Mouse (Mus musculus) midbrain, embryonic 13.5 days (tissue): ENCODE measurements at regions not wholly inside any gene's neighbourhood (a gene's known extent, or its start where the extent isn't known, plus 50 kb on each side); places are given as distances from the start of the nearest gene placed in this dataset.
"Not testable (repeated sequence)": the region's sequence is repeated elsewhere in the genome, so short reads cannot be mapped to it uniquely, and the experiment has no call there.

Source experiments
- ATAC-seq: fragments of 200-750 bp; cut with Nextera tagmentation; 2 replicates; pipeline ENCODE4 v1.8.0; 2017; ENCODE audit warnings: mild to moderate bottlenecking, moderate TSS enrichment, moderate library complexity
- H3K27ac ChIP-seq: fragments of 300-500 bp; sonication (generic); 2 replicates; pipeline ENCODE4 v1.5.1; 2015; ENCODE audit warnings: inconsistent platforms, mild to moderate bottlenecking, moderate library complexity
- H3K27me3 ChIP-seq: fragments of 300-500 bp; sonication (generic); 2 replicates; pipeline ENCODE4 v1.6.1; 2015; ENCODE audit warnings: mild to moderate bottlenecking, inconsistent platforms
- H3K36me3 ChIP-seq: fragments of 300-500 bp; sonication (generic); 2 replicates; pipeline ENCODE4 v1.6.1; 2015; ENCODE audit warnings: mild to moderate bottlenecking, inconsistent platforms
- H3K4me1 ChIP-seq: fragments of 300-500 bp; sonication (generic); replicated peaks from 2 replicates; pipeline ENCODE4 v1.6.1; 2015; ENCODE audit warnings: inconsistent platforms
- H3K4me2 ChIP-seq: fragments of 300-500 bp; sonication (generic); replicated peaks from 2 replicates; pipeline ENCODE4 v1.6.1; 2015; ENCODE audit warnings: moderate library complexity, mild to moderate bottlenecking, inconsistent platforms
- H3K4me3 ChIP-seq: fragments of 300-500 bp; sonication (generic); replicated peaks from 2 replicates; pipeline ENCODE4 v1.5.1; 2015; ENCODE audit warnings: mild to moderate bottlenecking, inconsistent platforms
- H3K9ac ChIP-seq: fragments of 300-500 bp; sonication (generic); replicated peaks from 2 replicates; pipeline ENCODE4 v1.6.1; 2015; ENCODE audit warnings: mild to moderate bottlenecking, inconsistent platforms
- H3K9me3 ChIP-seq: fragments of 300-500 bp; sonication (generic); 2 replicates; pipeline ENCODE4 v1.6.1; 2016; ENCODE audit warnings: mild to moderate bottlenecking, inconsistent platforms
- WGBS: fragments of 180-500 bp; shearing (Covaris S2); methylation state at CpG from one replicate; pipeline ENCODE4 v1.1.7; 2015; 5-methylcytosine and 5-hydroxymethylcytosine counted together

DNA sequence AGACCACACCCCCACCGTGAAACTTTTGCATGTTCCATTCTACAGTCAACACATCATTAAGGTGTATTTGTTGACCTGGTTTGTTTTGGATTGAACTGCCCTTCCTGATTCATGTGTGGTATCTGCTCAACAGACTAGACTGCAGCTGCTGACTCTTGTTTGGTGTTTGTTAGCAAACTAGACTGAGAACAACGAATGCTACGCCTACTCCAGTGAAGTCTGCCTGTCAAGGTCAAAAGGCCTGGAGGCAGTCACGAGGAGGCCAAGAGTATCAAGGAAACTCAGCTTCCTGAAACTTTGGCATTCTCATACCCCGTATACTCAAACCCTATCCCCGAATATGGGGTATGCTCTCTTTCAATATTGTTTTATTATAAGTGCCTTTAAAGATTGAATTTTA, 194.2 kb upstream of the Spin1 start:
- not testable (repeated sequence) for H3K27ac ChIP-seq, H3K4me3 ChIP-seq, H3K4me2 ChIP-seq, H3K9me3 ChIP-seq, ATAC-seq, H3K27me3 ChIP-seq, H3K4me1 ChIP-seq, H3K9ac ChIP-seq, H3K36me3 ChIP-seq
- WGBS = 93% methylated on average over 6 of the region's 6 CpGs

DNA sequence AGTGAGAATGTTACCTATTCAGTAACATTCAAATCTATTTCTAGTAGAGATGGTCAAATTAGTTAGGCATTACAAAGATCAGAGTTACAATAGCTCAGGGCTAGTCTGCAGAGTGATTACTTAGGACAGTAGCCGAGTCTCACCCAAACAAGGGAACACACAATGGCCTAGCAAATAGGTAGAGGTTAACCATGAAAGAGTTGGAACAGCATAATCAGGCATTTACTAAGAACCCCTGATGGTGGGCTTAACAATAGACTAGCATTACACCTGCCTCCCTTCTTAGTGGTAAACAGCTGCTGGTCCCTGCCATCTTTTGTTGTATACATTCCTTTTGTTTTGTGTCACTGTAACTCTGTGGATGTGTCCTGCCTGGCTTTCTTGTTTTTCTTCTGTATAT, 193.8 kb upstream of the Spin1 start:
- Histone ChIP-seq H3K4me2 (no peak overlapping the region), H3K4me1 (no peaks in the 10 kb centered on the region), H3K27ac (no peak overlapping the region), H3K27me3 (no peaks in the 10 kb centered on the region), H3K9ac (no peak overlapping the region), H3K36me3 (no peaks in the 10 kb centered on the region), H3K9me3 (no peaks in the 10 kb centered on the region), H3K4me3 (no peak overlapping the region)
- WGBS = 86% methylated on average over 1 of the region's 1 CpGs
- no peak for ATAC-seq

DNA sequence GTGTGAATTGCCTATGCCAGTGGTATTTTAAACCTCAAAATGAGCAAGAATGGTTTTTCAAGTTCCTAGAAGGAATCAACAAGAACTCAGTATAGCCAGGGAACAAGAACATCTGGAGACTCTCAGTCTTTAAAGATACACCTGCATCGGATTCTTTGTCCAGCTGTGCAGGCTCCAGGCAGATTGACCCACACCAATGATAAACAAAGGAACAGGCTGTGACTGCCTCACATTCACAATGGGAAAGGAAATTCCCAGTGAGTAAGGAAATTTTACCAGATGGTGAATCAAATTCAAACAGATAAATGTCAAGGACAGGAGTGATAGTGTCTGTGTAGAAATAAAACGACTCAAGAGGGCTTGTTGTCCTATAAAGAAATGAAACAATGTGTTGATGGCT, 187.9 kb upstream of the Spin1 start:
- H3K27me3 ChIP-seq, H3K4me3 ChIP-seq, H3K36me3 ChIP-seq, H3K27ac ChIP-seq, ATAC-seq, H3K9me3 ChIP-seq, H3K4me2 ChIP-seq, H3K4me1 ChIP-seq, H3K9ac ChIP-seq: not testable (repeated sequence)
- 67% methylated on average over 2 of the region's 2 CpGs for WGBS

DNA sequence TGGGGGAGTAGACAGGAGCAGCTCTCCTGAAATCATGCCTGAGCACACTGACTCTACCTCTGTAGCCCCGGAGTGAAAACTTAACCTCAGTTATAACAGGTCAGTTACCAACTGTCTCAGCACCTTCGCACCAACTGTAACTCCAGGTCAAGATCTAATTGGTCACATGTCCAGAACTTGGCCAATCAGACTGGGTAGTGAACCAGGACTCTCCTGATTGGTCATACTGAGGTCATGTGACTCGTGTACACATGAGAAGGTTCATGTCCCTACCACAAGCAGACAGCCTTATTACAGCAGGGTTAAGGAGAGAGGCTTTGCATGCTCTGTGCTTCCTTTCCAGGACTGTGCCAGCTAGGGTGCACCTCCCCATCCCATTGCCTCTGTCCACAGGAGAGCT, 166.7 kb upstream of the Spin1 start:
- not testable (repeated sequence) for H3K9ac ChIP-seq, H3K4me2 ChIP-seq, H3K27me3 ChIP-seq, H3K27ac ChIP-seq, H3K9me3 ChIP-seq, H3K4me1 ChIP-seq, H3K4me3 ChIP-seq, ATAC-seq, H3K36me3 ChIP-seq
- 86% methylated on average over 3 of the region's 3 CpGs for WGBS

DNA sequence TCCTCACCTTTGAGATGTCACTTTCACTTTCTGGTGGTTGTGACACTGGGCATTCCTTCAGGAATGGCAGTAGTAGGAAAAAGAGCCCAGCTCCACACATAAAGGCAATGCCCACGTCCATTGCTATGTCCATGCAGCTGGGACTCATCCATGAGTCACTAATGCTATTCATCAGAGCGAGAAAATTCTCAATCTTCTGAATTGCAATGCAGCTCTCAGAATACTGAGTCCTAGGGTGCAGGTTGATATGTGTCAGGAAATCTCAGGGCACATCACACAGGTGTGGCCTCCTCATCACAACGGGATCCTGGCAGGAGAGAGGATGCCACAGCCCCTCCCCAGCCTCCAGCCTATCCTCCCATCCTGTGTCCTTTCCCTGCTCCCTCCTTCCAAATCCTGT, 158.1 kb upstream of the Spin1 start:
- 65% methylated on average over 3 of the region's 3 CpGs for WGBS
- no peaks in the 10 kb centered on the region for H3K4me1 ChIP-seq

DNA sequence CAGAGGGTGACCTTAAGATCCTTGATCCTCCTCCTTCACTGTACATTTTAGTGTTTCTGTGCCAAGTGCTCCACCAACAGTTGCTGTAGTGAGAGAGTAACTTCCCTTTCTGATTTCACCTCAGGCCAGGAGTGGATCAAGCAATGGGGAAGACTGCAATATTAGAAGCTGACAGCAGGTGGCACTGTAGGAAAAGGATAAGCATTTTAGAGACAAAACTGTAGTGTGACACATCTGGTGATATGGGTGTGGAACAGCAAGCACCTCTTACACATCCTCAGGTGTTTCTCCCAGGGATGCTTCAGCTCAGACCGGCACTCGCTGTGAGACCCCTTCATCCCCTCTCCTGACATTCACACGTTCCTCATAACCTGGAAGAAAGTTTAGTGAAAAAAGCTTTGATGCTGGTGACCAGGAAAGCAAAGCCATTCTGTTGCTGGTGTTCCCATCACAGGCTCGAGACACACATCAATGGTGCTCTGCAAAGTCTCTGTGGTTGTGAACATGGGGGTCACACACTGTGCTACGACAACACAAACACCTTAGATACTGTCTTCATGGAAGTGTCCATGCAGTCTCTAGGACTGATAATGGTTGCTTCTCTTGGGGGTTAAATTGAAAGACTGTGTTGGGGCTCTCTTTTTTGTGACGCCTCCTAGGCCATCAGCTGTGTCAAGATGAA, 151.0 kb upstream of the Spin1 start:
- Histone ChIP-seq H3K27ac (no peak overlapping the region), H3K9ac (no peak overlapping the region), H3K4me3 (no peak overlapping the region), H3K4me1 (no peaks in the 10 kb centered on the region), H3K9me3 (no peaks in the 10 kb centered on the region), H3K36me3 (no peaks in the 10 kb centered on the region), H3K4me2 (no peak overlapping the region), H3K27me3 (no peaks in the 10 kb centered on the region)
- WGBS = 42% methylated on average over 6 of the region's 6 CpGs
- peak; percentile 63 for ATAC-seq

More for the DNA sequence above, 158.1 kb upstream of the Spin1 start:
- Histone ChIP-seq H3K9ac (no peak overlapping the region), H3K27ac (no peak overlapping the region), H3K4me3 (no peak overlapping the region), H3K27me3 (no peaks in the 10 kb centered on the region), H3K4me2 (no peak overlapping the region), H3K9me3 (no peaks in the 10 kb centered on the region), H3K36me3 (no peaks in the 10 kb centered on the region)
- no peak for ATAC-seq

DNA sequence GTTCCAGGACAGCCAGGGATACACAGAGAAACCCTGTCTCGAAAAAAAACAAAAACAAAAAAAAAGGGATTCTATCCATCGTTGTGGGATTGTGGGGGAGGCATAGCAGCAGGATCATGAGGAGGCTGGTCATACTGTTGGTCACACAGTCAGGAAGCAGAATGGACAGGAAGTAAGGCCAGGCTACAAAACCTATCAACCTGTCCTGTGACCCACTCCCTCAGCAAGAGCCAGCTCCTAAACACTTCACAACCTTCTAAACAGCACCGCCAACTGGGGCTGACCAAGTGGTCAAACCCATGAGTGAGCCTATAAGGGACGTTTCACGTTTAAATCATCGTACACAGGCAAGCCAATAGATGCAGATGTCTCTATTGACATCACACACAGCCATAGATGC, 146.0 kb upstream of the Spin1 start:
- Histone ChIP-seq H3K27ac (no peak overlapping the region), H3K4me2 (no peak overlapping the region), H3K27me3 (no peaks in the 10 kb centered on the region), H3K4me1 (no peaks in the 10 kb centered on the region), H3K9me3 (no peaks in the 10 kb centered on the region), H3K4me3 (no peak overlapping the region), H3K9ac (no peak overlapping the region), H3K36me3 (no peaks in the 10 kb centered on the region)
- 94% methylated on average over 6 of the region's 6 CpGs for WGBS
- no peak for ATAC-seq

DNA sequence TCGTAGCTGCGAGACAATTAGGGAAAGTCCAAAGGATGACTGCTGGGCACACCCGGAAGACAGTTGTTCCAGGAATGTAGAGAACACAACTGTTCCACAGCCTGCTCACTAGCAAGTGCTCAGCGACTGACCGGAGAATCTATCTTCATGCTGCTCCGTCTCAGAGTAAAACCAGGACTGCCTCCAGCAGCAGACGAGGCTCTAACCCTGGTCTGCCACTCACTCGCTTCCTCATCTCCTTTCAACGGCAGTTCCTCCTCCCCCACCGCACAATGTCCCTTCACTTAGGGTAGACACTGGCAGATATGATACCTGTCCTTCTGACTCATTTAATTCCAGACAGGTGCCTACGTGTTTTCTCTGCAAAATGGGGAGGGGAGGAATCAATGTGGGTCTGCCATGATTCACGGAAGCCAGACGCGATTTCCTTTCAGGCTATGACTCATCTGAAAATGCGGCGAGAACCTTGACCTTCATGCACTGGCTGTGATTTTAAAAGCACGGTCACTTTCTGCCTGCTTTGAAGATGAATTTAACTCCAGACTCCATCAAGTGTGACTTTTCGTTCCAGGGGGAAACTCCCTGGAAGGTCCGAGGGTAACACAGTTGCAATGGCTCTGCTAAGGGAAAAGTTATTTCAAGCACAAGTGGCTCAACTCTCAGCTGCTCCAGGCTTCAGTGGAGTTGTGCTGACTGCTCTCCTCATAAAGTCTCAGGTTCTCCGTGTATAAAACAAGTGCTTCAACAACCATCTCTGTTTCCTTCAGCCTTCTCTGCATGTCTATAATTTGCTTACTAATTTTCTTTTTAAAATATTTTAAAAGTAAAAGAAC, 142.4 kb upstream of the Spin1 start:
- Histone ChIP-seq H3K27ac (no peak overlapping the region), H3K4me3 (no peak overlapping the region), H3K4me2 (no peak overlapping the region), H3K4me1 (no peaks in the 10 kb centered on the region), H3K9me3 (no peaks in the 10 kb centered on the region), H3K27me3 (no peaks in the 10 kb centered on the region), H3K9ac (no peak overlapping the region), H3K36me3 (no peaks in the 10 kb centered on the region)
- 76% methylated on average over 20 of the region's 20 CpGs for WGBS
- no peak for ATAC-seq

DNA sequence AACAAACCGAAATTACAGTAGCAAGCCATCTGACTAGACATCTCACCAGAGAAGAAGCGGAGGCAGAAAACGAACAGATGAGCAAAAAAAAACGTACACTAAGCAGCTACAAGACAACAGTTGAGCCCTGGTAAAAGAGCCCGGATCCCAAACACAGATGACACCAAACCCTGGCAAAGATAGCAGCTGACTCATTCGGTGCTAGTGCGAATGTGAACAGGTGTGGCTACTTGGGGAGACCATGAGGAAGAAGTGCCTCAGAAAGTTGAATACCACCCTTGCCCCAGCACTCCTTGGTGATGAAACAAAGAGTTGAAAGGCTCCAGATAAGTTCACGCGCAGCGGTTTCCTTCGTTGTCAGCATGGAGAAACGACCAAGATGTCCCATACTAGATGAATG, 139.8 kb upstream of the Spin1 start:
- Histone ChIP-seq H3K4me1 (no peaks in the 10 kb centered on the region), H3K4me2 (no peak overlapping the region), H3K36me3 (no peaks in the 10 kb centered on the region), H3K4me3 (no peak overlapping the region), H3K27ac (no peak overlapping the region), H3K9me3 (no peaks in the 10 kb centered on the region), H3K27me3 (no peaks in the 10 kb centered on the region), H3K9ac (no peak overlapping the region)
- 90% methylated on average over 12 of the region's 12 CpGs for WGBS
- ATAC-seq = no peak

DNA sequence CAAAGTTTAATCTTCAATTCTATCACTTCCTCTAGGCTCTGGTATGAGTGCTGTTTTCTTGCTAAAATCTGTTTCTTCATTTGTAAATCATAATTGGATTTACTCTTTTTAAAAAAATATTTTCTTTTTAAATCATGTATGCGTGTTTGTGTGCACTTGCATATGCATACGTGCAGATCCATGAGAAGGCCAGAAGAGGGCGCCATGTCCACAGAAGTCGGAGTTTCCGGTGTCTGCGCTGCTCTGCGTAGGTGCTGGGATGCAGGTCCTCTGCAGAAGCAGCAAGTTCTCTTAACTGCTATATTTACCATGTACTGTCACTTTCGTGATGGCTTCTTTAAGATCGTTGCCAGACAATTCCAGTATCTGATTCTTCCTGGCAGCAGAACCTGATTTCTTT, 136.6 kb upstream of the Spin1 start:
- ATAC-seq = no peak
- H3K4me1 ChIP-seq = no peaks in the 10 kb centered on the region
- H3K27me3 ChIP-seq = no peaks in the 10 kb centered on the region
- H3K27ac ChIP-seq = no peak overlapping the region
- WGBS = 80% methylated on average over 9 of the region's 9 CpGs
- no peak overlapping the region for H3K4me2 ChIP-seq
- no peaks in the 10 kb centered on the region for H3K9me3 ChIP-seq
- H3K36me3 ChIP-seq = no peaks in the 10 kb centered on the region
- H3K9ac ChIP-seq = no peak overlapping the region
- H3K4me3 ChIP-seq = no peak overlapping the region

DNA sequence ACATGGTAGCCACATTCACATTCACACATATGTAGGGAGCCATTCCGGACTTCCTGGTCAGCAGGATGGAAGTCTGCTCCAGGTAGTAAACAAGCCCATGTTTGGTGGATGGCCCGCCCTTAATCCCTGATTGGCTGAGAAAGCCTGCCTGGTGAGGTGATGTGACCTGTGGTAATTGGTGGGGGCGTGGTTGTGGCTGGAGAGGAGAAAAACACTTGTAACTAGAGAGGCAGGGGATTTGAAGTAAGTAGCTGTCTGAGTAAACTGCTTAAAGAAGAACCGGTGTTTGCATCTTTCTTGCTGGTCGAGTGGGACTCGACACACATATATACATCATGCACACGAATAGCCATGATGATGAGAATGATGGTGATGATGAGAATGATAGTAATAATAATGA, 135.6 kb upstream of the Spin1 start:
- H3K4me2 ChIP-seq, H3K9ac ChIP-seq, H3K4me1 ChIP-seq, H3K27ac ChIP-seq, H3K9me3 ChIP-seq, ATAC-seq, H3K36me3 ChIP-seq, H3K4me3 ChIP-seq, H3K27me3 ChIP-seq: not testable (repeated sequence)
- 79% methylated on average over 7 of the region's 7 CpGs for WGBS

DNA sequence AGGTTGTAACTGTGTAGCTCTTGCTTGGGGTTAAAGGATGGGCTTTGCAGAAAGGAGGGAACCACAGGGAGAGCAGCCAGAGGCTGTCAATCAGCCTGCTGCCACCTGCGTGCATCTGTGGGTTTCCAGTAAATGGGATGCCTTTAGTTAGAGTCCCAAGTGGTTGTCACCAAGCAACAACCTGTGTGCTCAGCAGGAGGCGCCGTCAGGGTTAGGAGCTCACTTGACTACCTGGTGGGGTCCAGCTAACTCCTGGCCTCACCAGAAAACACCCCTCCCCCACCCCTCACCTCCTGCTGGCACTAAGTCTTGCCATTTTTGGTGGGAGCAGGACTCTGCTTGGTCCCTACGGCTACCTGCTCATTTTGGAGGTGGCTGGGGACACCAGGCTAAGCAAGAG, 135.0 kb upstream of the Spin1 start:
- no peak for ATAC-seq
- Histone ChIP-seq H3K27ac (no peak overlapping the region), H3K4me1 (no peaks in the 10 kb centered on the region), H3K36me3 (no peaks in the 10 kb centered on the region), H3K9ac (no peak overlapping the region), H3K4me2 (no peak overlapping the region), H3K4me3 (no peak overlapping the region), H3K27me3 (no peaks in the 10 kb centered on the region), H3K9me3 (no peaks in the 10 kb centered on the region)
- 82% methylated on average over 4 of the region's 4 CpGs for WGBS

DNA sequence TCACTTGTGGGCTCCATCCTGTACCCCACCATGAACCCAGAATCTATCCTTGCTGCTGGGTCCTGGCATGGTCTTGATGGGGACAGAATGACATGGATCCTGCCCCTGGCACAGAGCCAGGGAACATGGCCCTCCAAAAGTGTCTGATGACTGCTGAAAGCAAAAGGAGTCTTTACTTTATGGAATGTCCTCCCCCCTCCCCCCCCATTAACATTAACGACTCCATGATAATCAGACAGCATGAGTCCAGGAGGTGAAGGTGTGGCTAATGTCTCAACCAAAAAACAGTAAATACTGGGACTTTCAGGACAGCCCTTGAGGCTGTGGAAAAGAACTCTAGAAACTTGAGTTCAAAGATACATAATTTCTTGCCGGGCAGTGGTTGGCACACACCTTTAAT, 133.9 kb upstream of the Spin1 start:
- WGBS = 92% methylated on average over 2 of the region's 2 CpGs
- Histone ChIP-seq H3K9ac (no peak overlapping the region), H3K9me3 (no peaks in the 10 kb centered on the region), H3K4me2 (no peak overlapping the region), H3K27ac (no peak overlapping the region), H3K27me3 (no peaks in the 10 kb centered on the region), H3K4me3 (no peak overlapping the region), H3K4me1 (no peaks in the 10 kb centered on the region), H3K36me3 (no peaks in the 10 kb centered on the region)
- no peak for ATAC-seq
